Mouse (Mus musculus) embryonic facial prominence, embryonic 15.5 days (tissue): ENCODE data around the gene Abhd2. TPM values are rescaled to one million over a fixed set of nuclear protein-coding genes. Genes with fewer than 3 reads are reported as not detected.

Source experiments
- ATAC-seq: fragments of 200-750 bp; cut with Nextera tagmentation; 2 replicates; pipeline ENCODE4 v1.8.0; 2017; ENCODE audit warnings: low read depth, moderate TSS enrichment; ENCODE audit not compliant: insufficient number of reproducible peaks, low FRiP score, low TSS enrichment
- H3K27ac ChIP-seq: fragments of 300-500 bp; sonication (generic); replicated peaks from 2 replicates; pipeline ENCODE4 v1.5.1; 2015; ENCODE audit warnings: mild to moderate bottlenecking, inconsistent platforms
- H3K27me3 ChIP-seq: fragments of 300-500 bp; sonication (generic); 2 replicates; pipeline ENCODE4 v1.6.1; 2015; ENCODE audit warnings: inconsistent platforms
- H3K36me3 ChIP-seq: fragments of 300-500 bp; sonication (generic); 2 replicates; pipeline ENCODE4 v1.6.1; 2015; ENCODE audit warnings: mild to moderate bottlenecking, inconsistent platforms
- H3K4me1 ChIP-seq: fragments of 300-500 bp; sonication (generic); 2 replicates; pipeline ENCODE4 v1.6.1; 2015; ENCODE audit warnings: inconsistent platforms
- H3K4me2 ChIP-seq: fragments of 300-500 bp; sonication (generic); replicated peaks from 2 replicates; pipeline ENCODE4 v1.6.1; 2015; ENCODE audit warnings: mild to moderate bottlenecking, inconsistent platforms
- H3K4me3 ChIP-seq: fragments of 300-500 bp; sonication (generic); replicated peaks from 2 replicates; pipeline ENCODE4 v1.5.1; 2015; ENCODE audit warnings: mild to moderate bottlenecking, inconsistent platforms
- H3K9ac ChIP-seq: fragments of 300-500 bp; sonication (generic); 2 replicates; pipeline ENCODE4 v1.6.1; 2015; ENCODE audit warnings: inconsistent platforms
- H3K9me3 ChIP-seq: fragments of 300-500 bp; sonication (generic); replicated peaks from 2 replicates; pipeline ENCODE4 v1.6.1; 2016; ENCODE audit warnings: inconsistent platforms
- whole genome bisulfite sequencing: fragments of 180-500 bp; shearing (Covaris S2); methylation state at CpG from one replicate; pipeline ENCODE4 v1.1.7; 2015; 5-methylcytosine and 5-hydroxymethylcytosine counted together
- polyA plus RNA-seq: library from polyadenylated mRNA; unstranded; fragments of >200 nt; fragmentation: Nextera tagmentation; extraction: Ambion mirVana; gene quantifications from 2 replicates; pipeline ENCODE4 v1.2.1, GENCODE M21; 2015

The Abhd2 gene
- polyA plus RNA-seq, 1 experiment from 2014 or later = 13.6 TPM

- H3K4me1 ChIP-seq = peaks cover 72% of the 10 kb centered on the region
- no peak overlapping the region for H3K4me2 ChIP-seq
- 85% methylated on average over 5 of the region's 5 CpGs for WGBS
- no peak overlapping the region for H3K4me3 ChIP-seq
- peak overlapping the region; percentile 93 for H3K27ac ChIP-seq
- H3K27me3 ChIP-seq = no peaks in the 10 kb centered on the region
- no peak overlapping the region for H3K9ac ChIP-seq
- no peaks in the 10 kb centered on the region for H3K36me3 ChIP-seq
- no peaks in the 10 kb centered on the region for H3K9me3 ChIP-seq
- ATAC-seq = no peak
Measured at GRCm38 (mm10) chr7:79311420-79311988, 38.5 kb downstream of the Abhd2 start.

GRCm38 (mm10) chr7:79312246-79312645, 39.2 kb downstream of the Abhd2 start:
- peak overlapping the region; percentile 12 for H3K4me2 ChIP-seq
- whole genome bisulfite sequencing = 32% methylated on average over 8 of the region's 8 CpGs
- no peak overlapping the region for H3K9ac ChIP-seq

GRCm38 (mm10) chr7:79313519-79314059, 40.6 kb downstream of the Abhd2 start:
- Histone ChIP-seq H3K9me3 (no peaks in the 10 kb centered on the region), H3K27ac (peak overlapping the region; percentile 93), H3K36me3 (no peaks in the 10 kb centered on the region), H3K9ac (no peak overlapping the region), H3K4me3 (no peak overlapping the region), H3K4me1 (peaks cover 91% of the 10 kb centered on the region), H3K4me2 (no peak overlapping the region), H3K27me3 (no peaks in the 10 kb centered on the region)
- WGBS = 38% methylated on average over 12 of the region's 12 CpGs
- ATAC-seq = no peak

More at GRCm38 (mm10) chr7:79312246-79312645, 39.2 kb downstream of the Abhd2 start:
- Histone ChIP-seq H3K9me3 (no peaks in the 10 kb centered on the region), H3K27ac (peak overlapping the region; percentile 93), H3K27me3 (no peaks in the 10 kb centered on the region), H3K4me1 (peaks cover 78% of the 10 kb centered on the region), H3K4me3 (no peak overlapping the region), H3K36me3 (no peaks in the 10 kb centered on the region)
- no peak for ATAC-seq

GRCm38 (mm10) chr7:79314517-79314916, 41.5 kb downstream of the Abhd2 start:
- Histone ChIP-seq H3K4me3 (no peak overlapping the region), H3K9me3 (no peaks in the 10 kb centered on the region), H3K36me3 (no peaks in the 10 kb centered on the region), H3K27ac (peak overlapping the region; percentile 93), H3K4me1 (peaks cover 85% of the 10 kb centered on the region), H3K27me3 (no peaks in the 10 kb centered on the region), H3K4me2 (no peak overlapping the region), H3K9ac (no peak overlapping the region)
- WGBS = 44% methylated on average over 5 of the region's 5 CpGs
- no peak for ATAC-seq

- H3K9me3 ChIP-seq = no peaks in the 10 kb centered on the region
- peaks cover 79% of the 10 kb centered on the region for H3K4me1 ChIP-seq
- H3K4me3 ChIP-seq = no peak overlapping the region
- H3K27ac ChIP-seq = peak overlapping the region; percentile 93
- 34% methylated on average over 8 of the region's 8 CpGs for WGBS
- H3K27me3 ChIP-seq = no peaks in the 10 kb centered on the region
- H3K9ac ChIP-seq = no peak overlapping the region
- H3K36me3 ChIP-seq = no peaks in the 10 kb centered on the region
- no peak for ATAC-seq
- no peak overlapping the region for H3K4me2 ChIP-seq
Measured at GRCm38 (mm10) chr7:79315149-79315548, 42.1 kb downstream of the Abhd2 start.

GRCm38 (mm10) chr7:79316069-79316695, 43.2 kb downstream of the Abhd2 start:
- H3K36me3 ChIP-seq = no peaks in the 10 kb centered on the region
- no peak for ATAC-seq
- H3K4me3 ChIP-seq = no peak overlapping the region
- H3K4me2 ChIP-seq = no peak overlapping the region
- peak overlapping the region; percentile 93 for H3K27ac ChIP-seq
- H3K9ac ChIP-seq = no peak overlapping the region
- peaks cover 72% of the 10 kb centered on the region for H3K4me1 ChIP-seq
- 31% methylated on average over 10 of the region's 10 CpGs for WGBS
- H3K27me3 ChIP-seq = no peaks in the 10 kb centered on the region
- H3K9me3 ChIP-seq = no peaks in the 10 kb centered on the region

GRCm38 (mm10) chr7:79317576-79317975, 44.6 kb downstream of the Abhd2 start:
- Histone ChIP-seq H3K4me1 (peaks cover 60% of the 10 kb centered on the region), H3K9ac (no peak overlapping the region), H3K9me3 (no peaks in the 10 kb centered on the region), H3K4me3 (no peak overlapping the region), H3K36me3 (no peaks in the 10 kb centered on the region), H3K4me2 (0 out of 2 replicates have a peak overlapping the region, but pooled peaks have one; percentile 15), H3K27ac (peak overlapping the region; percentile 83), H3K27me3 (no peaks in the 10 kb centered on the region)
- 52% methylated on average over 7 of the region's 7 CpGs for WGBS
- no peak for ATAC-seq

GRCm38 (mm10) chr7:79318110-79318801, 45.3 kb downstream of the Abhd2 start:
- H3K27ac ChIP-seq = peak overlapping the region; percentile 83
- no peaks in the 10 kb centered on the region for H3K27me3 ChIP-seq
- H3K4me2 ChIP-seq = peak overlapping the region; percentile 15; the same call in 1 of the 2 replicates
- no peak overlapping the region for H3K9ac ChIP-seq
- peak; percentile 61 for ATAC-seq
- H3K36me3 ChIP-seq = no peaks in the 10 kb centered on the region
- H3K4me3 ChIP-seq = no peak overlapping the region
- WGBS = 19% methylated on average over 13 of the region's 13 CpGs
- H3K9me3 ChIP-seq = no peaks in the 10 kb centered on the region
- peaks cover 53% of the 10 kb centered on the region for H3K4me1 ChIP-seq

- no peaks in the 10 kb centered on the region for H3K4me1 ChIP-seq
- no peak for ATAC-seq
- H3K27ac ChIP-seq = no peak overlapping the region
- WGBS = 80% methylated on average over 8 of the region's 8 CpGs
- no peak overlapping the region for H3K4me2 ChIP-seq
- no peaks in the 10 kb centered on the region for H3K9me3 ChIP-seq
- H3K36me3 ChIP-seq = peaks cover 42% of the 10 kb centered on the region
- H3K27me3 ChIP-seq = no peaks in the 10 kb centered on the region
- H3K9ac ChIP-seq = no peak overlapping the region
- no peak overlapping the region for H3K4me3 ChIP-seq
Measured at GRCm38 (mm10) chr7:79323855-79324254, 50.9 kb downstream of the Abhd2 start.

- Histone ChIP-seq H3K9me3 (no peaks in the 10 kb centered on the region), H3K27me3 (no peaks in the 10 kb centered on the region), H3K4me1 (no peaks in the 10 kb centered on the region), H3K4me2 (no peak overlapping the region), H3K27ac (no peak overlapping the region), H3K36me3 (peaks cover 49% of the 10 kb centered on the region), H3K4me3 (no peak overlapping the region), H3K9ac (no peak overlapping the region)
- 85% methylated on average over 5 of the region's 5 CpGs for WGBS
- ATAC-seq = no peak
Measured at GRCm38 (mm10) chr7:79328769-79329168, 55.8 kb downstream of the Abhd2 start.

GRCm38 (mm10) chr7:79331197-79331596, 58.2 kb downstream of the Abhd2 start:
- Histone ChIP-seq H3K36me3 (peaks cover 38% of the 10 kb centered on the region), H3K27me3 (no peaks in the 10 kb centered on the region), H3K27ac (no peak overlapping the region), H3K4me3 (no peak overlapping the region), H3K9ac (no peak overlapping the region), H3K4me1 (no peaks in the 10 kb centered on the region), H3K9me3 (no peaks in the 10 kb centered on the region), H3K4me2 (no peak overlapping the region)
- no peak for ATAC-seq
- 82% methylated on average over 10 of the region's 10 CpGs for WGBS
